Comparison of ENCODE assay signal across 10 mouse cellular contexts in the genomic region with DNA sequence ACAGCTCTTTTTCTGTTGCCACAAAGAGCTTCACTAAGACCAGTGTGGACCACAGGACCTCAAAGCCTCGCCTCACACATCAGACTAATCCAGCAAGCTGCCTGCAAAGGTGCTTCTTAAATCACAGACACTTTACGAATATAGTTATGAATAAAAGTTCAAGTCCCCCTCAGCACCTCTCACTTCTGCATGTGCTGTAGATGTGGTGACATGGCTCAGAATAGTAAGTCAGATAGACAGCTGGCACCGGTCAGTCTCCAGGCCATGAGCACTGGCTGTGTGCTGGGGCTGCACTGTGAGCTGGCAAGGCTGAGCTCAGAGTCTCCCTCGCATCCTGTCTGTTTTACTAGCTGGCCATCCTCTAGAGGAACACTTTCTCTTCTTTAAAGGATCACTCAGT.
DNase-seq lines count a peak whose midpoint lies in the region; ATAC-seq and TF ChIP-seq lines count a peak whose summit lies in the region.
"Had no signal": no experiment of that assay in that cellular context is flagged by ENCODE, and none has a peak within 500 bp of the region (broad histone marks: within the 10 kb centered on the region; RNA-seq: fewer than 3 reads in every experiment).

No protein-coding gene starts in this region.

- H3K4me1 ChIP-seq in stomach, embryonic 16.5 days (ENCODE audit: control insufficient read depth, insufficient read depth, low read length), result no peaks in the 10 kb centered on the region
- no peaks in the 10 kb centered on the region for H3K4me1 ChIP-seq in stomach, postnatal 0 days (replicated peaks; ENCODE audit: control insufficient read depth, insufficient read depth)
- H3K4me1 ChIP-seq in limb, embryonic 15.5 days, result 0 out of 2 replicates have a peak, but pooled peaks cover 4% of the 10 kb centered on the region
- no peaks in the 10 kb centered on the region for H3K4me1 ChIP-seq in liver, embryonic 11.5 days (replicated peaks; ENCODE audit: control insufficient read depth, insufficient read depth, low read length)

- no peak overlapping the region for H3K4me2 ChIP-seq in stomach, embryonic 16.5 days (ENCODE audit: low read depth, low read length)
- H3K4me2 ChIP-seq in stomach, postnatal 0 days (replicated peaks; ENCODE audit: low read depth), result no peak overlapping the region
- H3K4me2 ChIP-seq in limb, embryonic 15.5 days, result no peak overlapping the region
- H3K4me2 ChIP-seq in liver, embryonic 11.5 days, result no peak overlapping the region

- TF ChIP-seq CTCF in stomach, postnatal 0 days (IDR thresholded peaks at IDR 0.05; ENCODE audit: low read depth), result no peak

- no peak overlapping the region for H3K9ac ChIP-seq in stomach, embryonic 16.5 days (ENCODE audit: low read length)
- H3K9ac ChIP-seq in stomach, postnatal 0 days (ENCODE audit: low read length), result no peak overlapping the region
- H3K9ac ChIP-seq in limb, embryonic 15.5 days, result no peak overlapping the region
- H3K9ac ChIP-seq in liver, embryonic 11.5 days (ENCODE audit: low read depth, low read length), result no peak overlapping the region

- no peak overlapping the region for H3K4me3 ChIP-seq in stomach, embryonic 16.5 days (replicated peaks; ENCODE audit: low read length)
- H3K4me3 ChIP-seq in stomach, postnatal 0 days (ENCODE audit: low read depth, low read length), result no peak overlapping the region
- H3K4me3 ChIP-seq in limb, embryonic 15.5 days, result no peak overlapping the region
- H3K4me3 ChIP-seq in liver, embryonic 11.5 days (ENCODE audit: low read depth, low read length), result no peak overlapping the region

- peak overlapping the region; percentile 3; the same call in 1 of the 2 replicates for H3K27ac ChIP-seq in stomach, embryonic 16.5 days (ENCODE audit: low read length)
- H3K27ac ChIP-seq in stomach, postnatal 0 days (replicated peaks), result no peak overlapping the region
- peak overlapping the region; percentile 22; the same call in 1 of the 2 replicates for H3K27ac ChIP-seq in limb, embryonic 15.5 days
- H3K27ac ChIP-seq in liver, embryonic 11.5 days (ENCODE audit: low read depth, low read length), result no peak overlapping the region

- no peaks in the 10 kb centered on the region for H3K27me3 ChIP-seq in stomach, embryonic 16.5 days (ENCODE audit: control insufficient read depth, insufficient read depth, low read length)
- no peaks in the 10 kb centered on the region for H3K27me3 ChIP-seq in stomach, postnatal 0 days (ENCODE audit: control insufficient read depth, insufficient read depth, low read length)
- no peaks in the 10 kb centered on the region for H3K27me3 ChIP-seq in limb, embryonic 15.5 days
- no peaks in the 10 kb centered on the region for H3K27me3 ChIP-seq in liver, embryonic 11.5 days (replicated peaks; ENCODE audit: control insufficient read depth, insufficient read depth, low read length)

- H3K9me3 ChIP-seq in stomach, embryonic 16.5 days (replicated peaks; ENCODE audit: control insufficient read depth, low read length), result no peaks in the 10 kb centered on the region
- no peaks in the 10 kb centered on the region for H3K9me3 ChIP-seq in stomach, postnatal 0 days (ENCODE audit: control insufficient read depth, low read length)
- H3K9me3 ChIP-seq in limb, embryonic 15.5 days, result no peaks in the 10 kb centered on the region
- no peaks in the 10 kb centered on the region for H3K9me3 ChIP-seq in liver, embryonic 11.5 days (ENCODE audit: control insufficient read depth, low read length)

- H3K36me3 ChIP-seq in stomach, embryonic 16.5 days (ENCODE audit: control insufficient read depth, insufficient read depth, low read length), result no peaks in the 10 kb centered on the region
- 0 out of 2 replicates have a peak, but pooled peaks cover 3% of the 10 kb centered on the region for H3K36me3 ChIP-seq in stomach, postnatal 0 days (ENCODE audit: control insufficient read depth, insufficient read depth, low read length)
- H3K36me3 ChIP-seq in limb, embryonic 15.5 days, result peaks cover 7% of the 10 kb centered on the region; the same call in 1 of the 2 replicates
- H3K36me3 ChIP-seq in liver, embryonic 11.5 days (ENCODE audit: control insufficient read depth, insufficient read depth, low read length), result no peaks in the 10 kb centered on the region

- no peak for ATAC-seq in stomach, embryonic 16.5 days (ENCODE audit: insufficient read depth, low FRiP score)
- ATAC-seq in stomach, postnatal 0 days (ENCODE audit: low FRiP score, low TSS enrichment), result no peak
- ATAC-seq in limb, embryonic 15.5 days (ENCODE audit: insufficient number of reproducible peaks, low FRiP score, low TSS enrichment, low read depth), result no peak
- ATAC-seq in liver, embryonic 11.5 days (replicated peaks; ENCODE audit: low FRiP score), result no peak
- no peak for ATAC-seq in granulocyte monocyte progenitor cell, adult 5-6 weeks (replicated peaks; ENCODE audit: poor library complexity, severe bottlenecking)

- TF ChIP-seq EP300 in stomach, postnatal 0 days (optimal IDR thresholded peaks at IDR 0.05), result no peak

- 79% methylated on average over 4 of the region's 4 CpGs for WGBS in stomach, embryonic 16.5 days
- 77% methylated on average over 4 of the region's 4 CpGs for WGBS in stomach, postnatal 0 days
- 73% methylated on average over 4 of the region's 4 CpGs for WGBS in limb, embryonic 15.5 days
- whole genome bisulfite sequencing in liver, embryonic 11.5 days, result 83% methylated on average over 4 of the region's 4 CpGs

- DNase-seq in embryo, embryonic 9.5 days (ENCODE audit: extremely low spot score), result peak; percentile 29
- no peak for DNase-seq in embryo, embryonic 11 days
- no peak for DNase-seq in stomach, postnatal 0 days (ENCODE audit: low spot score)
- DNase-seq in liver, embryonic 11.5 days (ENCODE audit: low spot score), result no peak
- no peak for DNase-seq in cerebellum, adult 11-12 months
- DNase-seq: adrenal gland, postnatal 25 days; gastrocnemius, postnatal 14 days had no signal

Comparison
In these comparisons a context has a peak if more than half of its experiments do, and no peak if none do; other contexts are left out.
1. H3K27ac ChIP-seq: peak in stomach, embryonic 16.5 days (single experiment) and limb, embryonic 15.5 days (single experiment); none in stomach, postnatal 0 days (single experiment) and liver, embryonic 11.5 days (single experiment).